Mouse (Mus musculus): ENCODE measurements around the gene Bloc1s5. TPM values are rescaled to one million over a fixed set of nuclear protein-coding genes. Genes with fewer than 3 reads are reported as not detected.
"Not testable (repeated sequence)": the region's sequence is repeated elsewhere in the genome, so short reads cannot be mapped to it uniquely, and the experiment has no call there.

The Bloc1s5 gene
- 2.7 and 3.5 TPM in 2 replicates for polyA plus RNA-seq (2012; rRNA removed)

- WGBS: under 1% methylated on average over 44 of the region's 44 CpGs
Measured at GRCm38 (mm10) chr13:38634800-38635269, at the start of gene Bloc1s5. Gene Bloc1s5 (minus strand): TSS chr13:38635109.

GRCm38 (mm10) chr13:38672336-38672735 is 37.4 kb upstream of the Bloc1s5 start:
- TF ChIP-seq CTCF (IDR thresholded peaks at IDR 0.05; ENCODE audit: borderline replicate concordance, control insufficient read depth, extremely low read depth, insufficient read depth, low read length, poor library complexity) (no peak), POLR2A (IDR thresholded peaks at IDR 0.05; ENCODE audit: control insufficient read depth, extremely low read depth, insufficient read depth, low read length, poor library complexity) (no peak)
- H3K36me3 ChIP-seq (ENCODE audit: control insufficient read depth, insufficient read depth, low read length): no peaks in the 10 kb centered on the region
- H3K4me3 ChIP-seq (ENCODE audit: control insufficient read depth, insufficient read depth, low read length): no peak overlapping the region
- WGBS: 91% methylated on average over 9 of the region's 9 CpGs
- H3K4me1 ChIP-seq (replicated peaks; ENCODE audit: control insufficient read depth, insufficient read depth, low read length): no peaks in the 10 kb centered on the region
- H3K27ac ChIP-seq (ENCODE audit: control insufficient read depth, insufficient read depth, low read length): no peak overlapping the region
- DNase-seq: no peak
- H3K27me3 ChIP-seq (ENCODE audit: control insufficient read depth, insufficient read depth, low read length): no peaks in the 10 kb centered on the region

More at GRCm38 (mm10) chr13:38634800-38635269, at the start of gene Bloc1s5:
- TF ChIP-seq CTCF (IDR thresholded peaks at IDR 0.05; ENCODE audit: borderline replicate concordance, control insufficient read depth, extremely low read depth, insufficient read depth, low read length, poor library complexity): no peak
- 0 out of 2 replicates have a peak, but pooled peaks have one; percentile 22 for TF ChIP-seq POLR2A (IDR thresholded peaks at IDR 0.05; ENCODE audit: control insufficient read depth, extremely low read depth, insufficient read depth, low read length, poor library complexity)
- DNase-seq: peak; percentile 96
- H3K36me3 ChIP-seq (ENCODE audit: control insufficient read depth, insufficient read depth, low read length): no peaks in the 10 kb centered on the region
- peaks cover 4% of the 10 kb centered on the region for H3K4me1 ChIP-seq (replicated peaks; ENCODE audit: control insufficient read depth, insufficient read depth, low read length)
- peak within 1 kb of the TSS; percentile 98 for H3K4me3 ChIP-seq (ENCODE audit: control insufficient read depth, insufficient read depth, low read length)
- no peaks in the 10 kb centered on the region for H3K27me3 ChIP-seq (ENCODE audit: control insufficient read depth, insufficient read depth, low read length)
- H3K27ac ChIP-seq (ENCODE audit: control insufficient read depth, insufficient read depth, low read length): no peak within 1 kb of the TSS

GRCm38 (mm10) chr13:38671451-38671850 is 36.5 kb upstream of the Bloc1s5 start:
- not testable (repeated sequence) for H3K27me3 ChIP-seq (ENCODE audit: control insufficient read depth, insufficient read depth, low read length); H3K27ac ChIP-seq (ENCODE audit: control insufficient read depth, insufficient read depth, low read length); H3K4me1 ChIP-seq (replicated peaks; ENCODE audit: control insufficient read depth, insufficient read depth, low read length); H3K36me3 ChIP-seq (ENCODE audit: control insufficient read depth, insufficient read depth, low read length); H3K4me3 ChIP-seq (ENCODE audit: control insufficient read depth, insufficient read depth, low read length); DNase-seq
- WGBS: 94% methylated on average over 6 of the region's 6 CpGs

GRCm38 (mm10) chr13:38670051-38670450 is 35.1 kb upstream of the Bloc1s5 start:
- H3K27ac ChIP-seq (ENCODE audit: control insufficient read depth, insufficient read depth, low read length): no peak overlapping the region
- no peaks in the 10 kb centered on the region for H3K36me3 ChIP-seq (ENCODE audit: control insufficient read depth, insufficient read depth, low read length)
- no peak overlapping the region for H3K4me3 ChIP-seq (ENCODE audit: control insufficient read depth, insufficient read depth, low read length)
- no peaks in the 10 kb centered on the region for H3K27me3 ChIP-seq (ENCODE audit: control insufficient read depth, insufficient read depth, low read length)
- H3K4me1 ChIP-seq (replicated peaks; ENCODE audit: control insufficient read depth, insufficient read depth, low read length): no peaks in the 10 kb centered on the region
- TF ChIP-seq CTCF (IDR thresholded peaks at IDR 0.05; ENCODE audit: borderline replicate concordance, control insufficient read depth, extremely low read depth, insufficient read depth, low read length, poor library complexity) (no peak), POLR2A (IDR thresholded peaks at IDR 0.05; ENCODE audit: control insufficient read depth, extremely low read depth, insufficient read depth, low read length, poor library complexity) (no peak)
- DNase-seq: no peak

GRCm38 (mm10) chr13:38668514-38668913 is 33.6 kb upstream of the Bloc1s5 start:
- Histone ChIP-seq H3K36me3 (ENCODE audit: control insufficient read depth, insufficient read depth, low read length) (no peaks in the 10 kb centered on the region), H3K4me1 (replicated peaks; ENCODE audit: control insufficient read depth, insufficient read depth, low read length) (no peaks in the 10 kb centered on the region), H3K27ac (ENCODE audit: control insufficient read depth, insufficient read depth, low read length) (no peak overlapping the region), H3K4me3 (ENCODE audit: control insufficient read depth, insufficient read depth, low read length) (no peak overlapping the region), H3K27me3 (ENCODE audit: control insufficient read depth, insufficient read depth, low read length) (no peaks in the 10 kb centered on the region)
- WGBS: 45% methylated on average over 2 of the region's 2 CpGs
- TF ChIP-seq POLR2A (IDR thresholded peaks at IDR 0.05; ENCODE audit: control insufficient read depth, extremely low read depth, insufficient read depth, low read length, poor library complexity): no peak
- TF ChIP-seq CTCF (IDR thresholded peaks at IDR 0.05; ENCODE audit: borderline replicate concordance, control insufficient read depth, extremely low read depth, insufficient read depth, low read length, poor library complexity): peak; percentile 66; the same call in 1 of the 2 replicates
- DNase-seq: peak; percentile 48

GRCm38 (mm10) chr13:38664753-38665152 is 29.8 kb upstream of the Bloc1s5 start:
- no peaks in the 10 kb centered on the region for H3K27me3 ChIP-seq (ENCODE audit: control insufficient read depth, insufficient read depth, low read length)
- H3K4me1 ChIP-seq (replicated peaks; ENCODE audit: control insufficient read depth, insufficient read depth, low read length): no peaks in the 10 kb centered on the region
- DNase-seq: no peak
- WGBS: 74% methylated on average over 1 of the region's 1 CpGs
- no peaks in the 10 kb centered on the region for H3K36me3 ChIP-seq (ENCODE audit: control insufficient read depth, insufficient read depth, low read length)
- TF ChIP-seq POLR2A (IDR thresholded peaks at IDR 0.05; ENCODE audit: control insufficient read depth, extremely low read depth, insufficient read depth, low read length, poor library complexity) (no peak), CTCF (IDR thresholded peaks at IDR 0.05; ENCODE audit: borderline replicate concordance, control insufficient read depth, extremely low read depth, insufficient read depth, low read length, poor library complexity) (no peak)
- no peak overlapping the region for H3K4me3 ChIP-seq (ENCODE audit: control insufficient read depth, insufficient read depth, low read length)
- no peak overlapping the region for H3K27ac ChIP-seq (ENCODE audit: control insufficient read depth, insufficient read depth, low read length)

GRCm38 (mm10) chr13:38659524-38660136 is 24.7 kb upstream of the Bloc1s5 start:
- Histone ChIP-seq H3K36me3 (ENCODE audit: control insufficient read depth, insufficient read depth, low read length) (peaks cover 3% of the 10 kb centered on the region; the same call in 1 of the 2 replicates), H3K4me1 (replicated peaks; ENCODE audit: control insufficient read depth, insufficient read depth, low read length) (peaks cover 4% of the 10 kb centered on the region), H3K27me3 (ENCODE audit: control insufficient read depth, insufficient read depth, low read length) (no peaks in the 10 kb centered on the region), H3K27ac (ENCODE audit: control insufficient read depth, insufficient read depth, low read length) (no peak overlapping the region), H3K4me3 (ENCODE audit: control insufficient read depth, insufficient read depth, low read length) (no peak overlapping the region)
- 96% methylated on average over 12 of the region's 12 CpGs for WGBS
- no peak for TF ChIP-seq CTCF (IDR thresholded peaks at IDR 0.05; ENCODE audit: borderline replicate concordance, control insufficient read depth, extremely low read depth, insufficient read depth, low read length, poor library complexity)
- no peak for TF ChIP-seq POLR2A (IDR thresholded peaks at IDR 0.05; ENCODE audit: control insufficient read depth, extremely low read depth, insufficient read depth, low read length, poor library complexity)
- DNase-seq: peak; percentile 7

Data from thymus, adult 2 months (tissue).